Mouse (Mus musculus) G1E (cell line): ENCODE data around the gene Dkkl1.

Experiments
- CTCF ChIP-seq: IDR thresholded peaks from 2 replicates; pipeline ENCODE4 v1.5.1; 2012; ENCODE audit warnings: low read depth, low read length, inconsistent platforms, mixed read lengths
- GATA1 ChIP-seq: IDR thresholded peaks from 2 replicates; pipeline ENCODE4 v1.6.1; 2012; ENCODE audit warnings: borderline replicate concordance, low read length, inconsistent platforms, mixed read lengths
- GATA2 ChIP-seq: IDR thresholded peaks from 2 replicates; pipeline ENCODE4 v1.6.1; 2012; ENCODE audit warnings: low read depth, low read length, inconsistent platforms, borderline replicate concordance
- POLR2AphosphoS5 ChIP-seq: IDR thresholded peaks from 2 replicates; pipeline ENCODE4 v1.6.1; 2012; ENCODE audit warnings: low read depth, low read length, inconsistent platforms; ENCODE audit not compliant: insufficient replicate concordance
- TAL1 ChIP-seq: conservative IDR thresholded peaks from 2 replicates; pipeline ENCODE4 v1.6.1; 2012; ENCODE audit warnings: low read depth, low read length, inconsistent platforms, mixed read lengths

DNA sequence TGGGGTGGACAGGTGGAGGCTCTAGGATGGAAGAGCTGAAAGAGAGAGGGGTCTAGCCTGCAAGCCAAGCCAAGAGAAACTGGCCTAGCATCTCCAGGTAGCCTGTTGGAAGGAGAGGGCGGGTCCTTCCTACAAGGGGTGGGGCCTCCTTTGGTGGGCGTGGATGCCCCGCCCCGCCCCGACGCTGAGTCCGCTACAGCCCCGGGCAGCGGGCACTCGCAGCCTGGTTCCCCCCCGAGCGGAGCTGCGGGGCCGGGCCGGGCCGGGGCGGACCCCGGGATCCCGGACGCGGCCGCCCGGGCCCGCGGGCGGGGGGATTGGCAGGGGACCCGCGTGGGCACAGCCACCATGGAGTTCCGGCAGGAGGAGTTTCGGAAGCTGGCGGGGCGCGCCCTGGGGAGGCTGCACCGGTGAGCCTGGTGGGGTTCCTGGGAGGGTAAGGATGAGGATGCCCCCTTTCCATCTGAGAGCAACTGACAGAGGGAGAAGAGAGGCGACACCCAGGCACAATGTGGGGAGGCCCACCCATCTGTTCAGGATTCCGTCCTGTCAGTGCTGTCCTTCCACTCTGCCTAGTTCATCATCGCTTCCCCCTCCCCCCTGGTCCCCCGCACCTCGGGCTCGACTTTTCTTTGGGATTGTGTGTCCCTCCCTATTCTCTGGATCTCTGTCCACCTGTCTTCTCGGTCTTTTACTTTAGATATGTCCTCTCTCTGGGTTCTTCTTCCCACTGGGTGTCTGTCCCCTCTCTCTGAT is 48.0 kb downstream of the Dkkl1 start, which contains the start of gene Slc17a7:
- no peak for TF ChIP-seq CTCF
- no peak for TF ChIP-seq GATA1
- no peak for TF ChIP-seq TAL1
- no peak for TF ChIP-seq POLR2AphosphoS5
- TF ChIP-seq GATA2 = no peak
